Mouse (Mus musculus) cerebellum, adult 2 months (tissue): Measurements from ENCODE around the gene Cadm1.

Experiments used
- CTCF ChIP-seq: fragments of 200-500 bp; IDR thresholded peaks from 2 replicates; pipeline ENCODE4 v1.5.1; 2011; ENCODE audit warnings: low read depth, mild to moderate bottlenecking, control low read depth, low read length, moderate library complexity, borderline replicate concordance; ENCODE audit not compliant: insufficient read depth
- POLR2A ChIP-seq: fragments of 200-500 bp; IDR thresholded peaks from 2 replicates; pipeline ENCODE4 v1.6.1; 2011; ENCODE audit warnings: low read length, control low read depth, borderline replicate concordance; ENCODE audit not compliant: insufficient read depth

GRCm38 (mm10) chr9:47581576-47582365 is 51.8 kb downstream of the Cadm1 start:
- no peak for TF ChIP-seq CTCF
- no peak for TF ChIP-seq POLR2A
